In genomic region chr1:53816353-53816752, GRCm38 (mm10) we compare ENCODE assay signal across 26 mouse cellular contexts. TPM values are rescaled to one million over a fixed set of nuclear protein-coding genes. Genes with fewer than 3 reads are reported as not detected.
DNase-seq lines count a peak whose midpoint lies in the region; ATAC-seq and TF ChIP-seq lines count a peak whose summit lies in the region.
"Had no signal": no experiment of that assay in that cellular context is flagged by ENCODE, and none has a peak within 500 bp of the region (broad histone marks: within the 10 kb centered on the region; RNA-seq: fewer than 3 reads in every experiment).

No protein-coding gene starts in this region.

- no peak overlapping the region for H3K4me3 ChIP-seq in intestine, embryonic 16.5 days (ENCODE audit: low read length)
- H3K4me3 ChIP-seq in intestine, embryonic 15.5 days (replicated peaks): no peak overlapping the region
- no peak overlapping the region for H3K4me3 ChIP-seq in spleen, adult 2 months (ENCODE audit: extremely low read depth, insufficient read depth, insufficient read length)
- H3K4me3 ChIP-seq: forebrain, embryonic 15.5 days; heart, adult 2 months; heart, embryonic 15.5 days; hindbrain, embryonic 13.5 days; midbrain, embryonic 10.5 days had no signal

- H3K9ac ChIP-seq in intestine, embryonic 16.5 days (ENCODE audit: low read depth, low read length): no peak overlapping the region
- H3K9ac ChIP-seq in intestine, embryonic 15.5 days: no peak overlapping the region
- H3K9ac ChIP-seq: forebrain, embryonic 15.5 days; heart, embryonic 15.5 days; hindbrain, embryonic 13.5 days had no signal

- 76% methylated on average over 2 of the region's 2 CpGs for WGBS in intestine, embryonic 16.5 days
- WGBS in intestine, embryonic 15.5 days: 70% methylated on average over 2 of the region's 2 CpGs
- WGBS in spleen, adult 2 months: 60% methylated on average over 2 of the region's 2 CpGs

- no peak overlapping the region for H3K4me2 ChIP-seq in intestine, embryonic 16.5 days (ENCODE audit: low read depth, low read length)
- H3K4me2 ChIP-seq in intestine, embryonic 15.5 days (replicated peaks): no peak overlapping the region
- H3K4me2 ChIP-seq: forebrain, embryonic 15.5 days; heart, embryonic 15.5 days; hindbrain, embryonic 13.5 days had no signal

- no peak for DNase-seq in spleen, adult 2 months (ENCODE audit: low read depth in 1 of 2, low spot score in 2 of 2)
- DNase-seq in spleen, adult 12 weeks (ENCODE audit: low spot score): no peak
- no peak for DNase-seq in heart, adult 8-10 months (ENCODE audit: low spot score)
- no peak for DNase-seq in embryo, embryonic 10 days (ENCODE audit: low spot score)
- no peak for DNase-seq in adipocyte (ENCODE audit: low spot score)
- DNase-seq: adrenal gland, postnatal 25 days; cerebellum, adult 11 months; cerebellum, postnatal 10 days; embryo, embryonic 11 days; heart, adult 2 months; heart, postnatal 36 days; kidney, postnatal 14 days; lung, adult 18-20 months; lung, postnatal 14 days; right cerebral cortex, adult 18-20 months; right cerebral cortex, postnatal 4 days had no signal

- no peaks in the 10 kb centered on the region for H3K27me3 ChIP-seq in intestine, embryonic 16.5 days (replicated peaks; ENCODE audit: control insufficient read depth, insufficient read depth, low read length)
- no peaks in the 10 kb centered on the region for H3K27me3 ChIP-seq in intestine, embryonic 15.5 days (replicated peaks)
- H3K27me3 ChIP-seq in spleen, adult 2 months (ENCODE audit: control insufficient read depth, insufficient read depth, low read length): no peaks in the 10 kb centered on the region
- H3K27me3 ChIP-seq: forebrain, embryonic 15.5 days; heart, embryonic 15.5 days had no signal

- no peaks in the 10 kb centered on the region for H3K36me3 ChIP-seq in intestine, embryonic 16.5 days (ENCODE audit: control insufficient read depth, insufficient read depth, low read length)
- no peaks in the 10 kb centered on the region for H3K36me3 ChIP-seq in intestine, embryonic 15.5 days
- no peaks in the 10 kb centered on the region for H3K36me3 ChIP-seq in spleen, adult 2 months (ENCODE audit: control insufficient read depth, insufficient read depth, low read length)
- H3K36me3 ChIP-seq: forebrain, embryonic 15.5 days; heart, embryonic 15.5 days; midbrain, embryonic 10.5 days had no signal

- no peak for TF ChIP-seq POLR2A in spleen, adult 2 months (IDR thresholded peaks at IDR 0.05; ENCODE audit: low read depth, low read length)

- TF ChIP-seq CTCF in spleen, adult 2 months (IDR thresholded peaks at IDR 0.05; ENCODE audit: extremely low read depth, insufficient read depth, insufficient read length, insufficient replicate concordance): no peak

- H3K27ac ChIP-seq in intestine, embryonic 16.5 days (ENCODE audit: low read length): no peak overlapping the region
- no peak overlapping the region for H3K27ac ChIP-seq in intestine, embryonic 15.5 days
- H3K27ac ChIP-seq in spleen, adult 2 months (ENCODE audit: insufficient read depth, low read length): peak overlapping the region; percentile 47
- H3K27ac ChIP-seq: forebrain, embryonic 15.5 days; heart, adult 2 months; heart, embryonic 15.5 days; hindbrain, embryonic 13.5 days; midbrain, embryonic 10.5 days had no signal

- no peaks in the 10 kb centered on the region for H3K9me3 ChIP-seq in intestine, embryonic 16.5 days (ENCODE audit: control insufficient read depth, low read length)
- no peaks in the 10 kb centered on the region for H3K9me3 ChIP-seq in intestine, embryonic 15.5 days
- H3K9me3 ChIP-seq: forebrain, embryonic 15.5 days; heart, embryonic 15.5 days; hindbrain, embryonic 13.5 days; midbrain, embryonic 10.5 days had no signal

- ATAC-seq in intestine, embryonic 16.5 days: peak; percentile 62; the same call in 1 of the 2 replicates
- ATAC-seq in intestine, embryonic 15.5 days: no peak; the same call in 1 of the 2 replicates
- ATAC-seq in megakaryocyte progenitor cell, adult 5-6 weeks (replicated peaks; ENCODE audit: poor library complexity): peak; percentile 64
- ATAC-seq: CD4-positive, CD25-positive, alpha-beta regulatory T cell, adult 4 months; forebrain, embryonic 15.5 days; inflammation-experienced regulatory T-cells, adult 6 months; midbrain, embryonic 16.5 days had no signal

- H3K4me1 ChIP-seq in intestine, embryonic 16.5 days (ENCODE audit: control insufficient read depth, insufficient read depth, low read length): no peaks in the 10 kb centered on the region
- no peaks in the 10 kb centered on the region for H3K4me1 ChIP-seq in intestine, embryonic 15.5 days (replicated peaks)
- peaks cover 16% of the 10 kb centered on the region for H3K4me1 ChIP-seq in spleen, adult 2 months (ENCODE audit: control insufficient read depth, insufficient read depth, insufficient read length)
- H3K4me1 ChIP-seq: forebrain, embryonic 15.5 days; heart, embryonic 15.5 days; hindbrain, embryonic 13.5 days; midbrain, embryonic 10.5 days had no signal

RNA-seq across cellular contexts. Expression of gene Stk17b, which starts 31.3 kb away (rescaled TPM):
- polyA plus RNA-seq in intestine, embryonic 16.5 days (2015; fragmentation: Nextera tagmentation; extraction: Ambion mirVana): 16.1 and 18.3 TPM in 2 replicates
- 13.9 and 15.4 TPM in 2 replicates for polyA plus RNA-seq in intestine, embryonic 15.5 days (2015; fragmentation: Nextera tagmentation; extraction: Ambion mirVana)
- 25.7 and 30.0 TPM in 2 replicates for polyA plus RNA-seq in spleen, adult 2 months (2012; rRNA removed)
- 35.6 and 52.0 TPM in 2 replicates for total RNA-seq in megakaryocyte progenitor cell, adult 5-6 weeks (2015)
- total RNA-seq in megakaryocyte progenitor cell, adult 5-6 weeks (2017): 33.8 and 47.5 TPM in 2 replicates
- 10 to 100 TPM in 1 of 4 experiments, 1 to 10 TPM in 3; 8.2 to 11.2 (median 9.7) TPM for total RNA-seq in heart, adult 8-10 months (2022)
